23 mouse cellular contexts compared by ENCODE assay signal in genomic region chr13:54115779-54116178, GRCm38 (mm10). TPM values are rescaled to one million over a fixed set of nuclear protein-coding genes. Genes with fewer than 3 reads are reported as not detected.
DNase-seq lines count a peak whose midpoint lies in the region; ATAC-seq lines count a peak whose summit lies in the region.
"Had no signal": no experiment of that assay in that cellular context is flagged by ENCODE, and none has a peak within 500 bp of the region (broad histone marks: within the 10 kb centered on the region; RNA-seq: fewer than 3 reads in every experiment).

No protein-coding gene starts in this region.

- no peak overlapping the region for H3K9ac ChIP-seq in midbrain, embryonic 11.5 days (ENCODE audit: low read length)
- no peak overlapping the region for H3K9ac ChIP-seq in midbrain, embryonic 16.5 days (ENCODE audit: low read depth, low read length)
- H3K9ac ChIP-seq: forebrain, embryonic 13.5 days; heart, embryonic 13.5 days; hindbrain, embryonic 13.5 days; intestine, embryonic 15.5 days had no signal

- peak; percentile 15 to 16 for DNase-seq in heart, postnatal 10 days
- DNase-seq in heart, postnatal 4 days = no peak
- peak; percentile 67 for DNase-seq in midbrain, embryonic 11.5 days (ENCODE audit: low spot score, missing footprints)
- peak; percentile 5 for DNase-seq in forelimb bud, embryonic 11.5 days (ENCODE audit: low read depth, low spot score)
- no peak for DNase-seq in yolk sac, embryonic 10.5 days (ENCODE audit: low spot score)
- DNase-seq: adrenal gland, adult 2 months; adrenal gland, postnatal 14 days; cerebellum, adult 18-20 months; cerebellum, adult 9-10 months; cerebellum, postnatal 14 days; gastrocnemius, postnatal 14 days; heart, adult 18-20 months had no signal

- H3K9me3 ChIP-seq in midbrain, embryonic 11.5 days (ENCODE audit: control insufficient read depth, low read length) = peaks cover 4% of the 10 kb centered on the region; the same call in 1 of the 2 replicates
- H3K9me3 ChIP-seq in midbrain, embryonic 16.5 days (replicated peaks; ENCODE audit: control insufficient read depth, low read length, poor library complexity, severe bottlenecking) = no peaks in the 10 kb centered on the region
- H3K9me3 ChIP-seq: heart, embryonic 10.5 days; heart, embryonic 13.5 days; intestine, embryonic 15.5 days had no signal

- 88% methylated on average over 6 of the region's 6 CpGs for WGBS in midbrain, embryonic 11.5 days
- WGBS in midbrain, embryonic 16.5 days = 84% methylated on average over 6 of the region's 6 CpGs

- no peaks in the 10 kb centered on the region for H3K27me3 ChIP-seq in midbrain, embryonic 11.5 days (ENCODE audit: control insufficient read depth, insufficient read depth, low read length)
- H3K27me3 ChIP-seq in midbrain, embryonic 16.5 days (ENCODE audit: control insufficient read depth, insufficient read depth, low read depth, low read length) = no peaks in the 10 kb centered on the region
- H3K27me3 ChIP-seq: forebrain, embryonic 13.5 days; intestine, embryonic 15.5 days had no signal

- intact Hi-C loops in heart, postnatal 10 days (cut with DNase I) = loop anchor here (2.0 to 5.0 kb wide), 3 partner anchors 207 to 331 kb away; no protein-coding TSS in a partner anchor

- ATAC-seq in midbrain, embryonic 11.5 days (ENCODE audit: low FRiP score) = no peak
- no peak for ATAC-seq in midbrain, embryonic 16.5 days
- ATAC-seq: CD4-positive, CD25-positive, alpha-beta regulatory T cell, adult 4 months; forebrain, embryonic 13.5 days; forebrain, embryonic 16.5 days; hindbrain, embryonic 16.5 days; intestine, embryonic 15.5 days had no signal

- no peak overlapping the region for H3K27ac ChIP-seq in midbrain, embryonic 11.5 days (ENCODE audit: low read depth, low read length)
- H3K27ac ChIP-seq in midbrain, embryonic 16.5 days (ENCODE audit: low read length) = no peak overlapping the region
- H3K27ac ChIP-seq: forebrain, embryonic 10.5 days; forebrain, embryonic 13.5 days; heart, embryonic 10.5 days; heart, embryonic 13.5 days; hindbrain, embryonic 10.5 days; hindbrain, embryonic 13.5 days; intestine, embryonic 15.5 days had no signal

- no peaks in the 10 kb centered on the region for H3K36me3 ChIP-seq in midbrain, embryonic 11.5 days (ENCODE audit: control insufficient read depth, insufficient read depth, low read length)
- H3K36me3 ChIP-seq in midbrain, embryonic 16.5 days (ENCODE audit: control insufficient read depth, insufficient read depth, low read length) = no peaks in the 10 kb centered on the region
- H3K36me3 ChIP-seq: forebrain, embryonic 10.5 days; heart, embryonic 10.5 days; heart, embryonic 13.5 days; hindbrain, embryonic 10.5 days; hindbrain, embryonic 13.5 days; intestine, embryonic 15.5 days had no signal

- no peaks in the 10 kb centered on the region for H3K4me1 ChIP-seq in midbrain, embryonic 11.5 days (ENCODE audit: control insufficient read depth, insufficient read depth, low read length)
- H3K4me1 ChIP-seq in midbrain, embryonic 16.5 days (ENCODE audit: control insufficient read depth, insufficient read depth, low read length) = peaks cover 2% of the 10 kb centered on the region; the same call in 1 of the 2 replicates
- H3K4me1 ChIP-seq: heart, embryonic 10.5 days; heart, embryonic 13.5 days; intestine, embryonic 15.5 days had no signal

- no peak overlapping the region for H3K4me2 ChIP-seq in midbrain, embryonic 11.5 days
- H3K4me2 ChIP-seq in midbrain, embryonic 16.5 days (ENCODE audit: low read length) = no peak overlapping the region
- H3K4me2 ChIP-seq: forebrain, embryonic 13.5 days; heart, embryonic 13.5 days; hindbrain, embryonic 13.5 days; intestine, embryonic 15.5 days had no signal

- H3K4me3 ChIP-seq in midbrain, embryonic 11.5 days (ENCODE audit: low read depth, low read length) = no peak overlapping the region
- H3K4me3 ChIP-seq in midbrain, embryonic 16.5 days (ENCODE audit: low read depth, low read length) = no peak overlapping the region
- H3K4me3 ChIP-seq: forebrain, embryonic 10.5 days; forebrain, embryonic 13.5 days; heart, embryonic 10.5 days; heart, embryonic 13.5 days; hindbrain, embryonic 10.5 days; hindbrain, embryonic 13.5 days; intestine, embryonic 15.5 days had no signal

RNA-seq across cellular contexts. Expression of gene Sfxn1, which starts 44.1 kb away (rescaled TPM):
- total RNA-seq in heart, postnatal 10 days (2021) = 10 to 100 TPM; 11.4 to 12.0 TPM
- 10 to 100 TPM; 13.5 to 16.5 TPM for total RNA-seq in heart, postnatal 4 days (2021)
- 92.7 and 94.9 TPM in 2 replicates for polyA plus RNA-seq in midbrain, embryonic 11.5 days (2014; fragmentation: Nextera tagmentation; extraction: Ambion mirVana)
- polyA plus RNA-seq in midbrain, embryonic 16.5 days (2015; fragmentation: Nextera tagmentation; extraction: Ambion mirVana) = 112 and 119 TPM in 2 replicates

Comparison
In these comparisons a context has a peak if more than half of its experiments do, and no peak if none do; other contexts are left out.
1. DNase-seq: peak in heart, postnatal 10 days (2 of 2), midbrain, embryonic 11.5 days (single experiment) and forelimb bud, embryonic 11.5 days (single experiment); none in heart, postnatal 4 days (single experiment) and yolk sac, embryonic 10.5 days (single experiment).